Mouse (Mus musculus) megakaryocyte, embryonic 14.5 days (primary cell): ENCODE measurements at regions not wholly inside any gene's neighbourhood (a gene's known extent, or its start where the extent isn't known, plus 50 kb on each side); places are given as distances from the start of the nearest gene placed in this dataset.

ENCODE experiments used
- H3K27me3 ChIP-seq: replicated peaks from 2 replicates; pipeline ENCODE3; 2012; ENCODE audit warnings: inconsistent platforms
- H3K36me3 ChIP-seq: replicated peaks from 2 replicates; pipeline ENCODE3; 2012; ENCODE audit warnings: low read length, inconsistent platforms, mixed read lengths
- H3K4me1 ChIP-seq: 2 replicates; pipeline ENCODE4 v1.6.1; 2012; ENCODE audit warnings: inconsistent platforms
- H3K4me3 ChIP-seq: replicated peaks from 2 replicates; pipeline ENCODE3; 2012; ENCODE audit warnings: moderate library complexity, mild to moderate bottlenecking, inconsistent platforms
- H3K9me3 ChIP-seq: 2 replicates; pipeline ENCODE4 v1.6.1; 2012; ENCODE audit warnings: inconsistent platforms
- FLI1 ChIP-seq: IDR thresholded peaks from 2 replicates; pipeline ENCODE4 v1.6.1; 2012; ENCODE audit warnings: low read length, inconsistent platforms, mixed read lengths
- GATA1 ChIP-seq: IDR thresholded peaks from 3 replicates; pipeline ENCODE4 v1.6.1; 2012; ENCODE audit warnings: mixed read lengths, low read length, inconsistent platforms, borderline replicate concordance

GRCm38 (mm10) chr13:6280073-6280472 is 267.9 kb upstream of the Pitrm1 start:
- H3K36me3 ChIP-seq: no peaks in the 10 kb centered on the region
- H3K4me3 ChIP-seq: no peak overlapping the region
- H3K4me1 ChIP-seq: no peaks in the 10 kb centered on the region
- no peaks in the 10 kb centered on the region for H3K9me3 ChIP-seq
- TF ChIP-seq FLI1 (no peak), GATA1 (no peak)
- H3K27me3 ChIP-seq: no peaks in the 10 kb centered on the region

- TF ChIP-seq FLI1 (no peak), GATA1 (no peak)
- H3K9me3 ChIP-seq: no peaks in the 10 kb centered on the region
- H3K36me3 ChIP-seq: no peaks in the 10 kb centered on the region
- no peaks in the 10 kb centered on the region for H3K27me3 ChIP-seq
- no peaks in the 10 kb centered on the region for H3K4me1 ChIP-seq
- no peak overlapping the region for H3K4me3 ChIP-seq
These were observed 259.8 kb upstream of the Pitrm1 start for GRCm38 (mm10) chr13:6288109-6288508.

GRCm38 (mm10) chr13:6292098-6292497 is 255.9 kb upstream of the Pitrm1 start:
- no peak for TF ChIP-seq GATA1
- no peak for TF ChIP-seq FLI1
- H3K36me3 ChIP-seq: no peaks in the 10 kb centered on the region
- no peaks in the 10 kb centered on the region for H3K4me1 ChIP-seq
- H3K9me3 ChIP-seq: no peaks in the 10 kb centered on the region
- H3K4me3 ChIP-seq: no peak overlapping the region
- no peaks in the 10 kb centered on the region for H3K27me3 ChIP-seq

GRCm38 (mm10) chr13:6305718-6306117 is 242.2 kb upstream of the Pitrm1 start:
- TF ChIP-seq GATA1 (no peak), FLI1 (no peak)

GRCm38 (mm10) chr13:6306616-6306988 is 241.3 kb upstream of the Pitrm1 start:
- TF ChIP-seq FLI1 (no peak), GATA1 (no peak)
- Histone ChIP-seq H3K27me3 (no peaks in the 10 kb centered on the region), H3K4me1 (no peaks in the 10 kb centered on the region), H3K36me3 (no peaks in the 10 kb centered on the region), H3K9me3 (no peaks in the 10 kb centered on the region), H3K4me3 (no peak overlapping the region)

More at GRCm38 (mm10) chr13:6305718-6306117, 242.2 kb upstream of the Pitrm1 start:
- H3K27me3 ChIP-seq: no peaks in the 10 kb centered on the region
- H3K9me3 ChIP-seq: no peaks in the 10 kb centered on the region
- H3K4me3 ChIP-seq: no peak overlapping the region
- no peaks in the 10 kb centered on the region for H3K4me1 ChIP-seq
- no peaks in the 10 kb centered on the region for H3K36me3 ChIP-seq

GRCm38 (mm10) chr13:6306989-6307917 is 240.7 kb upstream of the Pitrm1 start:
- TF ChIP-seq GATA1 (no peak), FLI1 (no peak)
- no peaks in the 10 kb centered on the region for H3K4me1 ChIP-seq
- no peaks in the 10 kb centered on the region for H3K9me3 ChIP-seq
- H3K27me3 ChIP-seq: no peaks in the 10 kb centered on the region
- no peaks in the 10 kb centered on the region for H3K36me3 ChIP-seq
- no peak overlapping the region for H3K4me3 ChIP-seq

GRCm38 (mm10) chr13:6316201-6316600 is 231.7 kb upstream of the Pitrm1 start:
- H3K4me3 ChIP-seq: no peak overlapping the region
- no peaks in the 10 kb centered on the region for H3K36me3 ChIP-seq
- no peaks in the 10 kb centered on the region for H3K27me3 ChIP-seq
- H3K9me3 ChIP-seq: no peaks in the 10 kb centered on the region
- TF ChIP-seq FLI1 (no peak), GATA1 (no peak)
- H3K4me1 ChIP-seq: no peaks in the 10 kb centered on the region

- Histone ChIP-seq H3K36me3 (no peaks in the 10 kb centered on the region), H3K27me3 (no peaks in the 10 kb centered on the region), H3K4me3 (no peak overlapping the region), H3K4me1 (no peaks in the 10 kb centered on the region), H3K9me3 (no peaks in the 10 kb centered on the region)
- TF ChIP-seq GATA1 (no peak), FLI1 (no peak)
These were observed 224.0 kb upstream of the Pitrm1 start for GRCm38 (mm10) chr13:6323948-6324347.

- TF ChIP-seq FLI1 (no peak), GATA1 (no peak)
- H3K36me3 ChIP-seq: no peaks in the 10 kb centered on the region
- no peaks in the 10 kb centered on the region for H3K9me3 ChIP-seq
- no peaks in the 10 kb centered on the region for H3K27me3 ChIP-seq
- no peak overlapping the region for H3K4me3 ChIP-seq
- no peaks in the 10 kb centered on the region for H3K4me1 ChIP-seq
These were observed 217.5 kb upstream of the Pitrm1 start for GRCm38 (mm10) chr13:6330320-6330950.

- Histone ChIP-seq H3K4me3 (no peak overlapping the region), H3K27me3 (no peaks in the 10 kb centered on the region), H3K9me3 (no peaks in the 10 kb centered on the region), H3K36me3 (no peaks in the 10 kb centered on the region), H3K4me1 (no peaks in the 10 kb centered on the region)
- TF ChIP-seq FLI1: no peak
- no peak for TF ChIP-seq GATA1
These were observed 207.8 kb upstream of the Pitrm1 start for GRCm38 (mm10) chr13:6340157-6340556.

GRCm38 (mm10) chr13:6341102-6341737 is 206.7 kb upstream of the Pitrm1 start:
- no peak for TF ChIP-seq GATA1
- no peak for TF ChIP-seq FLI1

More at GRCm38 (mm10) chr13:6341102-6341737, 206.7 kb upstream of the Pitrm1 start:
- no peaks in the 10 kb centered on the region for H3K36me3 ChIP-seq
- no peaks in the 10 kb centered on the region for H3K4me1 ChIP-seq
- H3K9me3 ChIP-seq: no peaks in the 10 kb centered on the region
- no peaks in the 10 kb centered on the region for H3K27me3 ChIP-seq
- no peak overlapping the region for H3K4me3 ChIP-seq
